Mouse (Mus musculus): ENCODE data around the gene Dlg5. TPM values are rescaled to one million over a fixed set of nuclear protein-coding genes. Genes with fewer than 3 reads are reported as not detected.

Dlg5 gene
- polyA plus RNA-seq, 2 experiments from 2014 or later, result 0.32 to 0.49 TPM

GRCm38 (mm10) chr14:24098828-24099227 is 146.9 kb downstream of the Dlg5 start:
- no peak for ATAC-seq

- ATAC-seq, result no peak
These were observed 151.1 kb downstream of the Dlg5 start for GRCm38 (mm10) chr14:24094656-24095055.

DNA sequence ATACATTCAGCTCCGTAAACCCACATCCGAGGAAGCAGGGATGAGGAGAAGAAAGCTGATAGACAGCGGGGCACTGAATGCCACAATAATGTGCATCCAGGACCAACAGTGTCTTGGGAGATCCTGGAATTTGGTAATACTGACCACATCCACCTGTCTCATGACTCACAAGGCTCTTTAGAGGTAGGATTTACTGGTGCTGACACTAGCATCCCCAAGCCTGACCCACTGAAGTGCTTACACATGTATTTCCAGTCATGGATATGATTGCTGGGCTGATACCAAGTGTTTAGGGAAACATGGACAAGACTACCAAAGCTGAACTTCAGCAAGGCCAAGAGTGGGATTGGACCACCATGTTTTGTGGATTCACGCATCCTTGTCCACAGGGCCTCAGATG is 152.5 kb downstream of the Dlg5 start:
- ATAC-seq, result no peak

DNA sequence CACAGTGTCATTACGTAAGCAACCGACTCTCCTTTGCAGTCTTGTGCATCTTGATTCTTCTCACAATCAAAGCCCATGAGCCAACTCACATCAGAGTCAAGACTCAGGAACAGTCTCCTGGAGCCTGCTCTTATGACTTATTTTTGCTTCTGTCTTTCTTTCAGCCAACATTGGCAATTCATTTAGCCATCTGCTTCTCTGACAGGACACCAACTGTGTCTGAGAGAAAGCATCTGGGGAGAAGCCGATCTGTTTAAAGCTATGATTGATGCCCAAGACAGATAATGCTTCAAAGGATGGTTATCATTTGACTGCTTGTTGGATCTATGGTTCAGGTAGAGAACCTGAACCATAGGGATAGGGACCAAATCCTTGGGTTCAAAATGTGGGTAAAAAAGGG is 153.3 kb downstream of the Dlg5 start:
- ATAC-seq, result no peak

- ATAC-seq, result no peak
These were observed 154.9 kb downstream of the Dlg5 start for GRCm38 (mm10) chr14:24090790-24091189.

GRCm38 (mm10) chr14:24089181-24089580 is 156.5 kb downstream of the Dlg5 start:
- no peak for ATAC-seq

- no peak for ATAC-seq
These were observed 158.3 kb downstream of the Dlg5 start for GRCm38 (mm10) chr14:24087430-24087829.

DNA sequence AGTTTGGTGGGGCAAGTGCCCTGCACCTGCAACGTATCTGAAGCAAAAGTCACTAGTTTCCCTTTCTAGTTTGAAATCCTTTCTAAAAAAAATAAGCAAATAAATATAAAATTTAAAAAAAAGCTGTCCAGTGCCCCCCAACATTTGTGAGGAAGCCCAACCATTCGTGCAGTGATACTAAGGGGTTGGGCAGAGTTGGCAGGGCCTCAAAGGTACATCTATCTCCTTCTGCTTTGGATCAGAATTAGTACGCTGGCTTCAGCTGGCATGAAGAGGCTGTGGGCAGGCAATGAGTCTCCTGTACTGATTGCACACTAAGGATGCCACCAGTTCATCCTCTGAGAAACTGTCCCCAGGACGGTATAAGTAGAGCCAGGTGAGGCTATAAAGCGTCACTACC is 159.2 kb downstream of the Dlg5 start:
- ATAC-seq, result no peak

Other genes with a start within 250 kb of the Dlg5 start
- gene Kcnma1, start 231.4 kb downstream of the Dlg5 start, polyA plus RNA-seq (2017; shearing (Covaris generic)), result not detected
- gene E330034G19Rik, start 47.3 kb upstream of the Dlg5 start, polyA plus RNA-seq (2017; shearing (Covaris generic)), result not detected
- gene Polr3a, start 241.1 kb upstream of the Dlg5 start, polyA plus RNA-seq (2017; shearing (Covaris generic)), result 10 to 100 TPM; 18.4 to 26.3 TPM
- gene Rps24, start 241.2 kb upstream of the Dlg5 start, polyA plus RNA-seq (2017; shearing (Covaris generic)), result 1,000 to 10,000 TPM; 1,796 to 2,807 TPM

Measured in CD4-positive, CD25-positive, alpha-beta regulatory T cell, adult 4 months (primary cell).